Mouse (Mus musculus): ENCODE measurements around the gene Slc7a11.

- TF ChIP-seq POLR2A (IDR thresholded peaks at IDR 0.05; ENCODE audit: insufficient read length, low read depth) (no peak), USF1 (IDR thresholded peaks at IDR 0.05; ENCODE audit: low read depth) (no peak), TCF12 (IDR thresholded peaks at IDR 0.05; ENCODE audit: insufficient read depth, poor library complexity, severe bottlenecking) (no peak), CEBPB (IDR thresholded peaks at IDR 0.05; ENCODE audit: insufficient read depth, poor library complexity, severe bottlenecking) (no peak), E2F4 (IDR thresholded peaks at IDR 0.05; ENCODE audit: insufficient read depth) (no peak), MAX (IDR thresholded peaks at IDR 0.05; ENCODE audit: low read depth) (no peak)
These were observed 575.3 kb downstream of the Slc7a11 start for GRCm38 (mm10) chr3:49867951-49868584.
